Mouse (Mus musculus): ENCODE measurements around the gene Susd4. TPM values are rescaled to one million over a fixed set of nuclear protein-coding genes. Genes with fewer than 3 reads are reported as not detected.
A peak's percentile ranks its signal among the peaks of the same experiment; 100 is the strongest.

The Susd4 gene
- total RNA-seq, 2 experiments from 2014 or later, result not detected

DNA sequence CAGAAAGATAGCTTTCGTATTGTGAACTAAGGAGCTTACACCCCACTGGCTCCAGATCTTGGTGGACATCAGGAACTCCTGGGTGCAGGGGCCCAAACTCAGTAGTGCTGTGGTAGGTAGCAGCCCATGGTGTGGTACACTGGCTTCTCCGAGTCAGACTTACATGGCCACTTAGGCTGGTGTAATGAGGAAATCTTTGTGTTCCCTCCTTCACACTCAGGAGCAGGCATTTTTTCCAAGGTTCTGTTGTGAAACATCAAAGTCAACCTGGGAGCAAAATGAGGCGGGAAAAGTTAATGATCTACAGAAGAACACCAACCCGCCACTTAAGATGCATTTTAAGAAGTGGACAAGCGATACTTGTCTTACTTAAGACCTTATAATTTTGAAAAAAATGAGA is 21.8 kb downstream of the Susd4 start:
- ATAC-seq (ENCODE audit: poor library complexity, severe bottlenecking), result no peak

DNA sequence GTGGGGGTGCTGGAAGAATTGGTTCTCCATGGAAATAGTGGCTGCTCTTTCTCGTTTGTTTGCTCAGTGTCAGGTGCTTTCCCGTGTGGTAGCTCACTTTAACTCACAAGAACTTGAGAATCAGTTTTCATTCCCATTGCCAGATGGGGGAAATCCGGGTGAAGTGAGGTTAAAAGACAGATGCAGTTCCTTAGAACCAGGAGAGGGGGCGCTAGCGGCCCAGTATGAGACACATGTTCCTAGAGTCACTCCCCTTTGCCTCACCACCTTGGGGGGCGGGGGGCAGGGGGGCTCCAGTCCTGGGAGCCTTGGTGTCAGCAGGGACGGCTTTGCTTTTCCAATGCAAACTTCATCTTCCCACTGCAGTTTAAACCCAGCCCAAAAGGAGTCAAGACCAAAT is 23.4 kb downstream of the Susd4 start:
- ATAC-seq (ENCODE audit: poor library complexity, severe bottlenecking), result no peak

DNA sequence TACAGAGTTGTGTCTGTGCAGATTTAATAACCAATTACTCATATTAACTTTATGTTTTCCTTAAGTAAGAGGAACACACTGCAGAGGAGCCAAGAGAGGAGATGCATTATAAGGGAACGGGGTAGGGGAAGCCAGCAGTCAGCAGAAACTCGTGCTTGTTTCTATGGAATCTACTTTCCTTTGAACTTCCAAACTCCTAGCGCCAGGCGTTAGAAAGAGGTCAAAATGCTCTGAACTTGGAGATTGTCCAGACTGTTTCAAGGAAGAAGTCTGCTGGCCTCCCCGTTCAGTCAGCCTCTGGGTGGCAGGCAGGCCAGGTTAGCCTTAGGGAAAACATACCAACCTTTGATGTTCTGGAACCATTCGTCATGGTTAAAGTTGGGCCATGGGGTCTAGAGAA is 25.2 kb downstream of the Susd4 start:
- ATAC-seq (ENCODE audit: poor library complexity, severe bottlenecking), result no peak

DNA sequence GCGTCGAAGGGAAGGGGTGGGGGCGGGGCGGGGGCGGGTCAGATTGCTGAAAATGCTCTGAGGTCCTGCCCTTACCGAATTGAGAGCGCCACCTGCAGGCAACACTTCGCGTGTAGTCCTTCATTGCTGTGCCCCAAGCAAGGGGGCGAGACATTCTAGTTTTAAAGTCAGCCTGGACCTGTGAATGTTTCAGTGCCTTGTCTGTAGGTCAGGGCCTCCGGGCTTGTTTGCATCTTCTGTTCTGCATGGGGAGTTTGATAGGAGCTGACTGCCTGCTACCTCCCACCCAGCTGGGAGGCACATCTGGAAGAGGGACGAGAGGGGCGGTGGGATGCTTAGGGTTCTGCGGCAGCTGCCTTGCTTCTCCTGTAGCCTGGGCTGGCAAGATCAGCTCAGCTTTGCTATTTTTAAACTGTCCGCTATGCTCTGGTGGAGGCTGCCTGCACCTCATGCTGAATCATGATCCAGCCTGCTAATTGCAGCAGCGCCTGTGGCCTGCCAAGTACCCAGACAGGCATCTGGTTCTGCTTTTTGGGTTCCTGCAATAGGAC is 28.9 kb downstream of the Susd4 start:
- ATAC-seq (ENCODE audit: poor library complexity, severe bottlenecking), result peak; percentile 96

DNA sequence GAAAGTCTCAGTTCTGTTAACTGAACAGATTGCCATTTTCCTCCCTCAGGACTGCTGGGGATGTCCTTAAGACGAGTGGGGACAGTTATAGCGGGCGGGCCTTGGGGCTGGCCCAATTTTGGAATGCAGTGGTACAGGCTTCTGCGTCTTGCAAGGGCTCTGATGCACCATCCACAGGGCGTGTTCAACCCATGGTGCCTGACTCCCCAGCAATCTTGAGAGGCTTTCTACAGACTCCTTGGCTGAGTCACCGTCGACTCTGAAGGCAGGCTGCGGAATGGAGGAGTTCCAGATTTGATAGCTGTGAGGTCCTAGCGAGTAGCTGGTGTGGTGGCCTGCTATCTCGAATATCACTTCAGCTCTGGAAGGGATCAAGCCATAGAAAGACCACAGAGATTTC is 30.6 kb downstream of the Susd4 start:
- no peak for ATAC-seq (ENCODE audit: poor library complexity, severe bottlenecking)

DNA sequence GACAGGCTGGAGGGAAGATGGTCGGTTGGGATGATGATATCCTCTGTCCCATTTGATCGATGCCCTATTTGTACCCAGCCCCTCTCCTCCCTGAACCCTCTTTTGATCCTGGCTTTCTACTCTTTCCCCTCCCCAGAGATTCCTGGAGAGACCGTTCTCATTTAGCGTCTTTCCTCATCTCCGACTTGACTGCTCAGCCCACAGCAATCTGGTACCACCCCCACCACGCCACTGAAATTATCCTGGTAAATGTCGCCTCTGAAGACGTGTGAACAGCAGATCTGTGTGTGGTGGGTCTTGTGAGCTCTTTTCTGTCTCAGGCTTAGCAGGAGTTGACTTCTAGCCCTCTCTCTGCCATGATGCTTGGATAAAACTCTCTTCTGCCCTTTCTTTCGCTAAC is 31.0 kb downstream of the Susd4 start:
- ATAC-seq (ENCODE audit: poor library complexity, severe bottlenecking), result no peak

DNA sequence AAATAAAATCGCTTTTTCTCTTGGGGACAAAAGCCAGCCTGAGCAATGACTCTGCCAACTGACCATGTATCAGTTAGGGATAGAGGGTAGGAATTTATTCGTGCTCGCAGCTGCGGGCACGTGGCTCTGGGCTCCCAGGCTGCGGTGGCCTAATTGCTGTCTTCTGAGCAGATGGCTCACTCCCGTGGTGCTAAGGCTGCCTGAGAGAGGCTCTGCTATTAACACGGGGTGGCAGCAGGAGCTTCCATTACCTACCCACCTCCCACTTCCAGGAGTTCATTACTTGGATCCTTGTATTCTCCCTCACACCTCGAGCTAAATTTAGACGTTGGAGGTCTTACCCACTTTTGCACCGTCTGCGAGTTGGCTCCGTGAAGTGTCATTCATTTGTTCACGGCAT is 33.4 kb downstream of the Susd4 start:
- no peak for ATAC-seq (ENCODE audit: poor library complexity, severe bottlenecking)

DNA sequence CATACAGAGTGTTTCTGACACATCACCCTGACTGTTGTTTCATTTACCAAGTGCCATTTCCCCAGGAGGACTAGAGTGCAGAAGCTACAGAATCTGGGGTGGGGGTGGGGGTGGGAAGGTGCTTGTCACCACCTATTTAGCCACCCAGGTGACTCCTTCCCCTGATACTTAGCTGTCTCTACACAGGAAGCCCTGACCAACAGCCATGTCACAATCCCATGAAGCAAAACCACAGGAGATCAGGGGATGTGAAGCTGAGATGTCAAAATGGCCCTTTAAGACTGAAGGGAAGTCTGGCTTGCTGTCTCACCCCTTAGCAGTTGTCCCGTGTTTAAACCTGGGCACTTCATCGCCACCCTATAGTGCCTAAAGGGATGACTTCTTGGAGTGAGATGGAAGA is 37.9 kb downstream of the Susd4 start:
- peak; percentile 90 for ATAC-seq (ENCODE audit: poor library complexity, severe bottlenecking)

DNA sequence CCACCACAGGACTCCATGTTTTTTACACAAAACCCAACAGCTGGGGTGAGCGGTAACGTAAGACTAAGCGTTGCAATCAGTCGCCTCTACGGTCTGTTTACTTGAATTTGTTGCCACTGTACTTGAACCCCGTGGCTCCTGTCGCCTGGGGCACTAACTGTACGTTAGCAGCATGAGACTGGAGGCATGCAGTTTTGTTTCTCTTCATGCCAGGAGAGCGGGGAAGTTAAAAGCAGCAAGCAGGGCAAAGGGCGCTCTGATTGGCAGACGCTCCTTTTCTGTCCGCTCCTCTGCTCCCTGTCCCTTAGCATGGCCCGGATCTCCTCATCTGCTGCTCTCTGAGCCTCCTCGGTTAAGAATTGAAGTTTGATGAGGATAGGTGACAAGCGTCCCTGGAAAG is 39.2 kb downstream of the Susd4 start:
- ATAC-seq (ENCODE audit: poor library complexity, severe bottlenecking), result no peak

DNA sequence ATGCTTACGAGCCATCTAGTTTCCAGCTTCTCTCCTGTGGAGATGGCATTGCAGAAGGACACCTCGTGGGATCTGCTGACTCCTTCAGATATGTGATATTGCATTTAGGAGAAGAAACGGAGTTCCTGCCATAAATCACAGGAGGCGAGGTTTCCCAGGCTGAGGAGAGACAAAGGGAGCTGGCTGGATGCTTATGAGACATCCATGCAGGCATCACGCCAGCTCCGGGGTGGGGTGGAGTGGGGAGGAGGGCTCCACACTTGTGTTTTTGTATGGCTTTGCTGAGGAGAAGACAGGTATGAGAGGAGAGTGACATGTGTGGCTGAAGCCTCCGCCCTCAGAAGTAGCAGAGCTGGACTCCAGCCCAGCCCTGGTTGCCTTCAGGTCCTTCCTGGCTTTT is 50.3 kb downstream of the Susd4 start:
- ATAC-seq (ENCODE audit: poor library complexity, severe bottlenecking), result no peak

DNA sequence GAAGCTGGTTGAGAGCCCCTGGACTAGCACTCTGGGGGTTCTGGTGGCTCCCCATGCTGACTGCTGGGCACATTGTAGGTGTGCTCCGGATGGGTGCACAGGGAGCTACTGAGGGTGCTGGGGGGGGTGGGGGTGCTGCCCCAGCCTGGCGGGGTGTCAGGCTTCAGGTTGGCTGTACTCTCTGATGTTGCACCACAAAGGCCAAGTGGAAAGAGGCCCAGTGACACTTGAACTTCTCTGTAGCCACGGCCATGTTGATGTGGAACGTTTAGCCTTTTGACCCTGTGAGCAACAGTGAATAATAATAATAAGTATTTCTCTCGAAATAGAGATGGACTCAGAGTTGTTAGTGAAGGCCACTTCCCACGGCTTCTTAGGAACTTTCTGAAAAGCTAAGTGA is 50.9 kb downstream of the Susd4 start:
- ATAC-seq (ENCODE audit: poor library complexity, severe bottlenecking), result no peak

DNA sequence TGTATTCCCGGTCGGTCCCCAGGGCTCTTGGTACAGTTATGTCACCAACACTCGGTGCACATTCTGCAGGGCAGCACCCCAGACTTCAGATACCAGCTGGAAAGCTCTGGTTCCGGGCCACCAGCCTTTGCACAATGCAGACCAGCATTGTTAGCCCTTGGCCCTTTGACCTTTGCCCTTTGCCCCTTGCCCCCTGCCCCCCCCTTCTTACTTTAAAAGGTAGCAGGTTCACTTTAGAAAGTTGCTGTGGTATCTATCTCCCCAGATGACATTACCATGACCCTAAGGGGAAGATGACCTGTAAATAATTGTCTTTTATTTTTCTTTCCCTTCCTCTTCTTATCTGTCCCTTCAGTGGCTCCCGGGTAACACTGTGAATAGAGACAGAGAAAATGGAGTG is 53.4 kb downstream of the Susd4 start:
- ATAC-seq (ENCODE audit: poor library complexity, severe bottlenecking), result no peak

DNA sequence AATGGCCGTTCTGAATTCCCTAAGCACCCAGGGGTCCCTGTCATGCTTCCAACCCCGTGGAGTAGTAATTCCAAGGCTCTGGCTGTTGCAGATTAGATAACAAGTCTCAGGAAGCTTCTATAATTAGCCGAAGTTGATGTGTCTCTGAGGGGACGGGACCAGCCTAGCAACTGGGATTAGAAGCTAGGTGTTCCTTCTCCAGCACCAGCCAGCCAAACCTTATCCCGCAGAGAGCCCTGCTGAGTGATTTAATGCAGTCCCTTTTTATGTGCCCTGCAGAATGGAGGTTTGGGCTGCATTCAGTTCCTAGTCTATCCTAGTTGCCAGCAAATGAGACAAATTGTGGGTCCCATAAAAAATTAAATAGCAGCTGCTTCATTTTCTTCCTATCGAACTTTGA is 54.0 kb downstream of the Susd4 start:
- ATAC-seq (ENCODE audit: poor library complexity, severe bottlenecking), result no peak

DNA sequence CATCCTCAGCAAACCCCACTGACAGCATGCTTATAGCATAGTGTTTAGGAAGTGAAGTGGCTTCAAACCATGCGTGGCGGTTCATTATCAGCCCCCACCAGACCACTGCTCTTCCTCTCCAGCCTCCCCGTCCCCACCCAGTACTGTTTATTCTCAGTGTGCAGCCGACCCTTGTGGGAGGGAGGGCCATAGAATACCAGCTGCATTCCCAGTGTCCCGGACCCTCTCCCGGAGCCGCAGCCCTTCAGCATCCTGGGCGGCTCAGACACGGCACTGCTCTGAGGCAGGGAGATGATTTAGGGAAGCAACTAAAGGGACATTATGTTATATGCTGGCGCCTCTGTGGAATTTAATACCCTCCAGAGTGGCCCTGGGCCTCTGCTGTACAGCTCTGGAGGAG is 55.3 kb downstream of the Susd4 start:
- no peak for ATAC-seq (ENCODE audit: poor library complexity, severe bottlenecking)

DNA sequence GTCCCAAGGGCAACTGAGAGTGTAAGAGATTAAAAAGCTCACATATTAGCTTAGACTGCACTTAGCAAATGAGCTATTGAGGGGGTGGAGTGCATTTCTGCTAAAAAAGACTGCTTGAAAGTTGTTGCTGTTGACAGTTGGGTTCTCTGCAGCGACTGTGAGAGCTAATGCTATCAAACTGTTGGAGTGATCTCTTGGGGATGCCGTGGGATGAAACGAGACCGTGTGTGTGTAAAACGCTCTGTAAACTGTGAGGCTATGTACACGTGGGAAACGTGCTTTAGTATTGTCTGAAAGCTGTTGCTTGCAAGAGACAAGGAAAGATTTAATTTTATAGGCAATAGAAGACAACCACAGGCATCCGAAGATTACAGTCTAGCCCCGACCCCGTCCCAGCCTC is 59.1 kb downstream of the Susd4 start:
- no peak for ATAC-seq (ENCODE audit: poor library complexity, severe bottlenecking)

DNA sequence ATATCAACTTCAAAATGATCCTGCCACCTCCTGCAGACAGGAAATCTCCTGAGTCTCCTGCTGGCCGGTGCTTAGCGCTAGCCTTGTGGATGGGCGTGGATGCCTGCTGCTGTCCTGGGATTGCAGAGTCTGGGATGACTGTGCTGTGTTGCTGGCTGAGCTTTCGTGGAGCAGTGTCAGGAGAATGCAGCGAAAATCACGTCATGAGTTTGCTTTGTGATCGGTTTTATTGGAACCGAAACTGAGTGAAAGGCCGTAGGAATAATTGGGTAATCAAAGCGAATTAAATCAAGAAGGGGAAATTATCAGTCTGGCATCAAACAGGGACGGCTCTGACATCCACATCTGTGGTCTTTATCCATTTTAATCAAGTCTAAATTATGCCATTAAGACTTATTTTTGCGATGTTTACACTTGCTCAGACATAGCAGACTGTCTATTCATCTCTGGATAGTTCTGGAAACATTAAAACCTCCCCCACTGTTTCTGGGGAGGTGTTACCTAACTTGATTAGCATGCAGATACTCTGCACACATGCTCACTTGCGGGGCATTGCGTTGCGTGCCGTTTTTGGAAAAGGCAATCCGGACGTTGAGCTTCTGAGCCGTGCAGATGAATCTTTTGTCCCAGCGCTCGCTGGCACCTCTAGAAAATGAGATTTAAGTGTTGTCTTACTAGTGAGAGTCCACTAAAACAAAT is 60.2 kb downstream of the Susd4 start:
- no peak for ATAC-seq (ENCODE audit: poor library complexity, severe bottlenecking)

DNA sequence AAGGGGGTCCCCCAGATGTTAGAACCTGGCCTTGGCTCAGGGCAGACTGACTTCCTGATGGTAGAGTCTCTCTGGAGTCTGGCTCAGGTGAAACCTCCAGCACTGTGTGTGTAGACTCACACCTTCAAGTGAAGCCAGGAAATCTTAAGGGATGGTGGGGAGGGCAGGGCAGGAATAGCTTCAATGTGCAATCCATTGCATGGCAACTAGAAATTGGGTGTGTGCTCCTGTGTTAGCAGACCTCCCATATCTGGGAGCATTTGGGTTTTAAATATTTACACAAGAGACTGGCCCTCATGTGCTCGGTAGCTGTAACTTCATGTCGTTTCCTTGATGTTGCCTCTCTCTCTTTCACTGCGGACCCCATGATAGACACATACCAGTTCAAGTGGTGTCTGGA is 62.9 kb downstream of the Susd4 start:
- no peak for ATAC-seq (ENCODE audit: poor library complexity, severe bottlenecking)

DNA sequence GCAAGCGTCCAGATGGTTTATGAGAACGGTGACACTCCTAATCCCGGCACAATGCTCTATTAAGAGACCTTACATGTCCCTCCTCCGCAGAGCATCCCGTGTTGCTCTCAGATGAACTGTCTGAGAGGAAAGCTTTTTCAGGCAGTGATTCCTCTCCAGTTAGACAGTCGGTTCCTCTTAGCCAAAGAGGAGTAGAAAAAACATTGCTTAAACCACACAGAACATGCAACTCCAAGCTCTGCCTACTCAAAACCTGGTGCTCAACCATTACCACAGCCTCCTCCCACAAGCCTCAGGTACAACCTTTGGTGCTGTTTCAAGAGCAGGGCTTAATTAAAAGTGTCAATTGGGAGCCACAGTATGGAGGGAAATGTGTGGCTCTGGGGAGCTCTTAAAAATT is 74.4 kb downstream of the Susd4 start:
- no peak for ATAC-seq (ENCODE audit: poor library complexity, severe bottlenecking)

DNA sequence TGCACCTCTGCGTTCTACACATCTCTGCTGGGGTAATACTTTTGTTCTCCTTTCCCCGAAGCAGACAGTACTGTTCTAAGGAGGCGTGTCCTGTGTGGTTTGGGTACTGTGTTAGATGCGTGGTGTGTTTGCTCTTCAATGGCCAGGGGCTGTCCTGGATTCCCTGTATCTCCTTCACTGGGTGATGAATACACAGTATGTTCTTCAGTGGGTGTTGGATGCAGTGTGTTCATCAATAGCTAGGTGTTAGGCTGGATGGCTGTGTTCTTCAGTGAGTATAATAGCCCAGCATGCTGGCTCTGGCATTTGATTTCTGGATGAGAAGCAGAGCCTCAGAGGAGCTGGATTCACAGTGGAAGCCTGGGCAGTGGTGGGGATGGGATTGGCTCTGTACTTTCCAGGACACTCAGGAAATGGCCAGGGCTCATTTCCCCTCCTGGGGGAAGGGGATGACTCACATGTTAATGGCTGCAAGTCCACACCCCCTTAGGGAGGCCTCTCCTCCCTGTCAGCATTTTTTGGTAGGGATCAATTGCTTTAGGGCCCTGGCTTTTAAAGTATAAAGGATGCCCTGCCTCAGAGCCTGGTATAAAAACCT is 75.8 kb downstream of the Susd4 start:
- no peak for ATAC-seq (ENCODE audit: poor library complexity, severe bottlenecking)

DNA sequence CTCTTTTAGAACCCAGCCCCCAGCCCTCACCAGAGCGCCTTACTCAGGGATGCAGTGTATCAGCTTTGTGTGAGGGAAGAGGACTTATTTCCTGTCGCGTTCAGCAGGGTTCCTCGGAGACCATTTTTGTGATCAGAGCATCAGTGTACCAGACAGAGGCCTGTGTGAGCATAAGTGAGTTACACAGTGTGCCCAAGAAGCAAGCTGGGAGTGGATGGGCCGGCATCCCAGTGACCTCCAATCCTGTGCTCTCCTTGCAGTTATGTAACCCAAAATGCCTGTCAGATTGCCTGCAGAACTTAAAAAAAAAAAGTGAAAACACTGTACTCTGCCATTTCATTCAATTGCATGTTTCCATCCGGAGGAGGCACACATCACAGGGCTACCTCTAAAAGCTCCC is 76.4 kb downstream of the Susd4 start:
- no peak for ATAC-seq (ENCODE audit: poor library complexity, severe bottlenecking)

DNA sequence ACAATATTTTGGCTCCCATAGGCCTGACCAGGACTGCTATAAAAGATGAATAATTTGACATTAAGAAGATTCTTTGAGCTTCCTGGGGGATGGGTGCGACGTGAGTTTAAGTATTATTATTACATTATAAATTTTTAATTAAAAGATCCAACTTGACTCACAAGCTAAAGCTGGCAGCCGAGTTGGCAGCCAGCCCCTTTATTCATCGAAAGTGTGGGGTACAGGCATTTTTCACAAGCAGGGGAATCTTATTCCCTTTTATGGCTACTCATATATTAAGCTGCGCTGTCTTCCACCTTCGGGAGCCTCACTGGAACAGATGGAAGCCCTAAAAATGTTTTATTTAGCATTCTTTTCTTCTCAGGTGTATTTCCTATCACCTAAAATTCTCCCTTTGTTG is 76.9 kb downstream of the Susd4 start:
- no peak for ATAC-seq (ENCODE audit: poor library complexity, severe bottlenecking)

DNA sequence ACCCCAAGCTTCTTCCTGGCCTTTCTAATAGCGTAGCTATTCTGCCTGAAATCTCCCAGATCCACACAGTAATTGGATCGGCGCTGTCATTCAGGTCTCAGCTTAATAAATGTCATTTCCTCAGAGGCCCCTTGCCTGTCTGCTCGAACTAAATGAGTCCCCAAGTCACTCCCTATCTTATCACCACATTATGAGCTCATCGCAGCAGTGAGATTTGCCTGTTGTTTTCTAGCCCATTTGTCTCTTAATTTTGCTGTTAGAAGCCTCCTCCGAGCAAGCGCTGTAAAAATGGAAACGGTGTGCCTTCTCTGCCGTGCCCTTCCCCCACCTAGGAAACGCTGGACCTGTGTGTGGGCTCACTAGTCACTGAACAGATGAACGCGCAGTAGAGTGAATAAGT is 85.9 kb downstream of the Susd4 start:
- ATAC-seq (ENCODE audit: poor library complexity, severe bottlenecking), result no peak

DNA sequence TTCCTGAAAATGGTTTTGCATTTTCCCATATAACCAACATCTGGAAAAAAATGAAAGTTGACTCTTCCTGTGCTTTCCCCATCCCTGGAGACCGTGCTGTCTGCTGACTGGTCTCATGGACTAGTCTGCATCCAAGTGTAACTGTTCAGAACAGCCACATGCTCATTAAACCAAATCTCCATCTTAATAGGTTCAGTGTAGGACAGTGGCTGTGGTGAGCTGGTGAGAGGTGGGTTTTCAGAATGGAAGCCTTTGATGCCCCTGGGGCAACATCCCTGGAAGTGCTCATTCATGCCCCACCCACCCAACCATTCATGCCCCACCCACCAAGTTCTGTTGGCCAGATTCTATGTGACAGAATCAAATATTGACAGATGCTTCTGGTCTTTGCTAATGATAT is 86.4 kb downstream of the Susd4 start:
- no peak for ATAC-seq (ENCODE audit: poor library complexity, severe bottlenecking)

Data from megakaryocyte, adult 5-6 weeks (primary cell).